Mouse (Mus musculus) telencephalon, adult 2 months (tissue): Measurements from ENCODE around the gene Slc24a2.

Source experiments
- DNase-seq: peaks from one replicate; pipeline ENCODE4 v3.0.0-alpha.2; 2011; ENCODE audit warnings: low read depth, low spot score

Slc24a2 gene

GRCm38 (mm10) chr4:87229960-87230551 lies at the start of gene Slc24a2:
Gene Slc24a2 (minus strand): TSS chr4:87230477.
- no peak for DNase-seq

- no peak for DNase-seq
Measured at GRCm38 (mm10) chr4:87274825-87275224, 44.5 kb upstream of the Slc24a2 start.

- DNase-seq, result no peak
Measured at GRCm38 (mm10) chr4:87274276-87274675, 44.0 kb upstream of the Slc24a2 start.

GRCm38 (mm10) chr4:87273476-87273875 lies 43.2 kb upstream of the Slc24a2 start:
- DNase-seq, result peak; percentile 87

- peak; percentile 44 for DNase-seq
Measured at GRCm38 (mm10) chr4:87229224-87229959, 885 bp downstream of the Slc24a2 start.

- DNase-seq, result no peak
Measured at GRCm38 (mm10) chr4:87221586-87221985, 8.7 kb downstream of the Slc24a2 start.

- DNase-seq, result no peak
Measured at GRCm38 (mm10) chr4:87218196-87218595, 12.1 kb downstream of the Slc24a2 start.

GRCm38 (mm10) chr4:87211344-87211978 lies 18.8 kb downstream of the Slc24a2 start:
- DNase-seq, result no peak

- DNase-seq, result no peak
Measured at GRCm38 (mm10) chr4:87210533-87210932, 19.7 kb downstream of the Slc24a2 start.

- DNase-seq, result no peak
Measured at GRCm38 (mm10) chr4:87202081-87202480, 28.2 kb downstream of the Slc24a2 start.

GRCm38 (mm10) chr4:87201229-87201628 lies 29.0 kb downstream of the Slc24a2 start:
- no peak for DNase-seq

GRCm38 (mm10) chr4:87184147-87184930 lies 45.9 kb downstream of the Slc24a2 start:
- no peak for DNase-seq

GRCm38 (mm10) chr4:87177116-87177515 lies 53.2 kb downstream of the Slc24a2 start:
- no peak for DNase-seq

GRCm38 (mm10) chr4:87163945-87164344 lies 66.3 kb downstream of the Slc24a2 start:
- peak; percentile 59 for DNase-seq

GRCm38 (mm10) chr4:87158053-87158452 lies 72.2 kb downstream of the Slc24a2 start:
- DNase-seq, result peak; percentile 55

GRCm38 (mm10) chr4:87151990-87152389 lies 78.3 kb downstream of the Slc24a2 start:
- peak; percentile 62 for DNase-seq

GRCm38 (mm10) chr4:87149584-87149983 lies 80.7 kb downstream of the Slc24a2 start:
- DNase-seq, result no peak

- peak; percentile 62 for DNase-seq
Measured at GRCm38 (mm10) chr4:87141590-87142365, 88.5 kb downstream of the Slc24a2 start.

- no peak for DNase-seq
Measured at GRCm38 (mm10) chr4:87140901-87141300, 89.4 kb downstream of the Slc24a2 start.

GRCm38 (mm10) chr4:87132525-87132924 lies 97.8 kb downstream of the Slc24a2 start:
- DNase-seq, result no peak

- peak; percentile 82 for DNase-seq
Measured at GRCm38 (mm10) chr4:87126756-87127155, 103.5 kb downstream of the Slc24a2 start.
